In genomic region chr16:33379944-33380881, GRCm38 (mm10) we compare ENCODE assay signal across 8 mouse cellular contexts. TPM values are rescaled to one million over a fixed set of nuclear protein-coding genes. Genes with fewer than 3 reads are reported as not detected.
DNase-seq lines count a peak whose midpoint lies in the region; ATAC-seq and TF ChIP-seq lines count a peak whose summit lies in the region.
"Not testable (repeated sequence)": the region's sequence is repeated elsewhere in the genome, so short reads cannot be mapped to it uniquely, and the experiment has no call there.

Gene Zfp148, plus strand, starts transcription at chr16:33380836.

- peak; percentile 41 for TF ChIP-seq CTCF in kidney, postnatal 0 days (IDR thresholded peaks at IDR 0.05; ENCODE audit: low read depth)

- H3K4me1 ChIP-seq in heart, embryonic 12.5 days (replicated peaks), result peaks cover 16% of the 10 kb centered on the region
- H3K4me1 ChIP-seq in kidney, postnatal 0 days (replicated peaks; ENCODE audit: insufficient read depth, low read length); stomach, embryonic 15.5 days: not testable (repeated sequence)
- peaks cover 39% of the 10 kb centered on the region for H3K4me1 ChIP-seq in liver, embryonic 12.5 days

- H3K9ac ChIP-seq in heart, embryonic 12.5 days, result peak within 1 kb of the TSS; percentile 97
- H3K9ac ChIP-seq in kidney, postnatal 0 days (ENCODE audit: low read depth, low read length), result peak within 1 kb of the TSS; percentile 99
- peak within 1 kb of the TSS; percentile 94 for H3K9ac ChIP-seq in liver, embryonic 12.5 days
- H3K9ac ChIP-seq in stomach, embryonic 15.5 days, result peak within 1 kb of the TSS; percentile 90

- H3K4me3 ChIP-seq in heart, embryonic 12.5 days, result peak within 1 kb of the TSS; percentile 93
- peak within 1 kb of the TSS; percentile 90 for H3K4me3 ChIP-seq in kidney, postnatal 0 days (replicated peaks; ENCODE audit: low read depth, low read length)
- peak within 1 kb of the TSS; percentile 96 for H3K4me3 ChIP-seq in liver, embryonic 12.5 days
- H3K4me3 ChIP-seq in stomach, embryonic 15.5 days (replicated peaks), result peak within 1 kb of the TSS; percentile 85

- WGBS in heart, embryonic 12.5 days, result 4% methylated on average over 50 of the region's 50 CpGs
- WGBS in kidney, postnatal 0 days, result 2% methylated on average over 38 of the region's 50 CpGs
- WGBS in liver, embryonic 12.5 days (ENCODE audit: insufficient replicate concordance), result 2% methylated on average over 50 of the region's 50 CpGs
- WGBS in stomach, embryonic 15.5 days, result 2% methylated on average over 50 of the region's 50 CpGs

- H3K9me3 ChIP-seq in heart, embryonic 12.5 days (replicated peaks); kidney, postnatal 0 days (replicated peaks; ENCODE audit: low read length); liver, embryonic 12.5 days (replicated peaks); stomach, embryonic 15.5 days: not testable (repeated sequence)

- not testable (repeated sequence) for H3K27me3 ChIP-seq in heart, embryonic 12.5 days (replicated peaks); kidney, postnatal 0 days (ENCODE audit: insufficient read depth, low read length); liver, embryonic 12.5 days (replicated peaks); stomach, embryonic 15.5 days (replicated peaks)

- H3K4me2 ChIP-seq in heart, embryonic 12.5 days, result peak within 1 kb of the TSS; percentile 93
- H3K4me2 ChIP-seq in kidney, postnatal 0 days (ENCODE audit: low read length), result peak within 1 kb of the TSS; percentile 86
- peak within 1 kb of the TSS; percentile 85 for H3K4me2 ChIP-seq in liver, embryonic 12.5 days
- peak within 1 kb of the TSS; percentile 76 for H3K4me2 ChIP-seq in stomach, embryonic 15.5 days

- H3K27ac ChIP-seq in heart, embryonic 12.5 days (ENCODE audit: poor library complexity, severe bottlenecking), result peak within 1 kb of the TSS; percentile 89
- peak within 1 kb of the TSS; percentile 94 for H3K27ac ChIP-seq in kidney, postnatal 0 days
- H3K27ac ChIP-seq in liver, embryonic 12.5 days, result peak within 1 kb of the TSS; percentile 86
- peak within 1 kb of the TSS; percentile 96 for H3K27ac ChIP-seq in stomach, embryonic 15.5 days

- peak; percentile 95 for DNase-seq in CD4-positive helper T cell, adult 2 months (ENCODE audit: low read depth, low spot score)
- DNase-seq in brain, embryonic 18.5 days (ENCODE audit: low read depth, low spot score), result peak; percentile 88
- peak; percentile 92 for DNase-seq in kidney, postnatal 0 days (ENCODE audit: low spot score)
- DNase-seq in natural killer cell, adult 2 months (ENCODE audit: low spot score in 2 of 2), result peak; percentile 79 to 87

- ATAC-seq in erythroid progenitor cell, adult 5-6 weeks (replicated peaks; ENCODE audit: low FRiP score, poor library complexity, severe bottlenecking), result peak; percentile 91
- peak; percentile 91 for ATAC-seq in heart, embryonic 12.5 days (ENCODE audit: insufficient number of reproducible peaks, low FRiP score)
- peak; percentile 91 for ATAC-seq in kidney, postnatal 0 days (replicated peaks; ENCODE audit: low FRiP score, low read depth)
- peak; percentile 89 for ATAC-seq in liver, embryonic 12.5 days
- ATAC-seq in stomach, embryonic 15.5 days (ENCODE audit: insufficient read depth, low FRiP score, low read depth), result peak; percentile 88

- not testable (repeated sequence) for H3K36me3 ChIP-seq in heart, embryonic 12.5 days; kidney, postnatal 0 days (ENCODE audit: insufficient read depth, low read length); liver, embryonic 12.5 days; stomach, embryonic 15.5 days

RNA-seq across cellular contexts. Expression of gene Zfp148, which starts in this region (rescaled TPM):
- total RNA-seq in erythroid progenitor cell, adult 5-6 weeks (2015; ENCODE audit: low replicate concordance), result 15.5 and 34.0 TPM in 2 replicates
- total RNA-seq in erythroid progenitor cell, adult 5-6 weeks (2017; ENCODE audit: low replicate concordance), result 8.6 and 26.7 TPM in 2 replicates
- polyA plus RNA-seq in heart, embryonic 12.5 days (2016; fragmentation: Nextera tagmentation; extraction: Ambion mirVana), result 46.5 and 48.4 TPM in 2 replicates
- 49.4 and 51.4 TPM in 2 replicates for polyA plus RNA-seq in kidney, postnatal 0 days (2015; fragmentation: Nextera tagmentation; extraction: Ambion mirVana)
- 22.3 and 23.6 TPM in 2 replicates for polyA plus RNA-seq in liver, embryonic 12.5 days (2016; fragmentation: Nextera tagmentation; extraction: Ambion mirVana)
- 53.3 and 55.9 TPM in 2 replicates for polyA plus RNA-seq in stomach, embryonic 15.5 days (2015; fragmentation: Nextera tagmentation; extraction: Ambion mirVana)

Comparison
In these comparisons a context has a peak if more than half of its experiments do, and no peak if none do; other contexts are left out.
1. Peak in every context shown above with its lines: DNase-seq, ATAC-seq, H3K4me3 ChIP-seq and H3K27ac ChIP-seq.